Mouse (Mus musculus): ENCODE measurements at regions not wholly inside any gene's neighbourhood (a gene's known extent, or its start where the extent isn't known, plus 50 kb on each side); places are given as distances from the start of the nearest gene placed in this dataset.

DNA sequence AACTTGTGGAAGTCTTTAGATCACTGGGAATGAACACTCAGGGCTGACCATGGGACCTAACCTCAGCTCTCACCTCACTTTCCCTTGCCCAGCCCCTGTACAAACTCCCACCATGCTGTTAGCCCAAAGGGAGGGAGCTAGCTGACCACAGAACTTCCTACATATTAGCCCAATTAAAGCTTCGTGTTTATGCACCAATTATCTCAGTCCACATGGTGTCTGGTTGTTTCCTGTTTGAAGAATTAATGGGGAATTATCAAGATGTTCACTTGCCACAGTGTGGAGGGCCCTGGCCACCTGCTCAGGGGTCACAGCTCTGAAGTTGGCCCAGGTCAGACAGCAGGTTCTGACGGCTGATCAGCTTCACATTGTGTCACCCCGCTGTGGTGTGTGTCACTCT lies 402.5 kb downstream of the Matn1 start:
- no peak for TF ChIP-seq CTCF (conservative IDR thresholded peaks at IDR 0.05; ENCODE audit: low read length)
- TF ChIP-seq POU5F1 (IDR thresholded peaks at IDR 0.05; ENCODE audit: borderline replicate concordance, low read length), result no peak

Data from E14TG2a.4 (cell line).